22 mouse cellular contexts compared by ENCODE assay signal in genomic region chrX:71489353-71489752, GRCm38 (mm10).
"Had no signal": no experiment of that assay in that cellular context is flagged by ENCODE, and none has a peak within 500 bp of the region (broad histone marks: within the 10 kb centered on the region; RNA-seq: fewer than 3 reads in every experiment).

No protein-coding gene starts in this region.

- H3K9ac ChIP-seq: heart, embryonic 13.5 days; heart, embryonic 15.5 days; hindbrain, embryonic 13.5 days; hindbrain, embryonic 15.5 days; limb, embryonic 13.5 days; limb, embryonic 15.5 days; liver, embryonic 12.5 days; liver, embryonic 14.5 days had no signal

- H3K4me1 ChIP-seq: heart, embryonic 15.5 days; limb, embryonic 15.5 days had no signal

- H3K4me3 ChIP-seq: heart, embryonic 13.5 days; heart, embryonic 15.5 days; hindbrain, embryonic 13.5 days; hindbrain, embryonic 15.5 days; limb, embryonic 13.5 days; limb, embryonic 15.5 days; liver, embryonic 12.5 days had no signal

- DNase-seq: gastrocnemius, postnatal 14 days; gastrocnemius, postnatal 36 days; heart, adult 18-20 months; heart, postnatal 14 days; heart, postnatal 36 days; kidney, adult 11 months; kidney, adult 8-10 months; kidney, postnatal 10 days; kidney, postnatal 25 days; layer of hippocampus, adult 9-11 months; layer of hippocampus, postnatal 36 days; left cerebral cortex, postnatal 4 days had no signal

- H3K36me3 ChIP-seq: heart, embryonic 13.5 days; heart, embryonic 15.5 days; hindbrain, embryonic 13.5 days; hindbrain, embryonic 15.5 days; limb, embryonic 13.5 days; limb, embryonic 15.5 days had no signal

- H3K27ac ChIP-seq: heart, embryonic 13.5 days; heart, embryonic 15.5 days; hindbrain, embryonic 13.5 days; hindbrain, embryonic 15.5 days; hindbrain, postnatal 0 days; limb, embryonic 13.5 days; limb, embryonic 15.5 days; liver, embryonic 12.5 days; liver, embryonic 14.5 days had no signal

- H3K9me3 ChIP-seq: heart, embryonic 13.5 days; heart, embryonic 15.5 days; hindbrain, embryonic 13.5 days; hindbrain, embryonic 15.5 days; limb, embryonic 13.5 days; limb, embryonic 15.5 days; liver, embryonic 12.5 days had no signal

- H3K4me2 ChIP-seq: heart, embryonic 11.5 days; heart, embryonic 13.5 days; heart, embryonic 15.5 days; hindbrain, embryonic 13.5 days; hindbrain, embryonic 15.5 days; limb, embryonic 13.5 days; limb, embryonic 15.5 days; liver, embryonic 12.5 days had no signal

- H3K27me3 ChIP-seq: heart, embryonic 13.5 days; heart, embryonic 15.5 days; hindbrain, embryonic 13.5 days; hindbrain, embryonic 15.5 days; limb, embryonic 13.5 days; limb, embryonic 15.5 days; liver, embryonic 12.5 days had no signal
